Mouse (Mus musculus): ENCODE data around the gene Dnah5.

GRCm38 (mm10) chr15:28166090-28166489 is 37.5 kb upstream of the Dnah5 start:
- TF ChIP-seq POLR2A (IDR thresholded peaks at IDR 0.05; ENCODE audit: borderline replicate concordance, insufficient read depth, low read length) = no peak
- no peak for TF ChIP-seq CTCF (IDR thresholded peaks at IDR 0.05; ENCODE audit: borderline replicate concordance, insufficient read depth, low read depth, low read length)

Measured in cerebellum, adult 2 months (tissue).